Mouse (Mus musculus) liver, embryonic 16.5 days (tissue): ENCODE data around the gene Slc35a2. TPM values are rescaled to one million over a fixed set of nuclear protein-coding genes. Genes with fewer than 3 reads are reported as not detected.

Experiments used
- ATAC-seq: fragments of 200-750 bp; cut with Nextera tagmentation; 2 replicates; pipeline ENCODE4 v1.8.0; 2017; ENCODE audit warnings: low read depth, mild to moderate bottlenecking, moderate number of reproducible peaks, moderate library complexity
- H3K27ac ChIP-seq: fragments of 300-500 bp; sonication (generic); 2 replicates; pipeline ENCODE4 v1.5.1; 2014; ENCODE audit warnings: mild to moderate bottlenecking, low read length
- H3K27me3 ChIP-seq: fragments of 300-500 bp; sonication (generic); 2 replicates; pipeline ENCODE4 v1.6.1; 2014; ENCODE audit warnings: low read depth, low read length, mixed read lengths; ENCODE audit not compliant: control insufficient read depth, insufficient read depth
- H3K36me3 ChIP-seq: fragments of 300-500 bp; sonication (generic); 2 replicates; pipeline ENCODE4 v1.6.1; 2014; ENCODE audit warnings: mild to moderate bottlenecking; ENCODE audit not compliant: control insufficient read depth, insufficient read depth
- H3K4me1 ChIP-seq: fragments of 300-500 bp; sonication (generic); 2 replicates; pipeline ENCODE4 v1.6.1; 2014; ENCODE audit warnings: low read depth, low read length, mixed read lengths; ENCODE audit not compliant: control insufficient read depth
- H3K4me2 ChIP-seq: fragments of 300-500 bp; sonication (generic); 2 replicates; pipeline ENCODE4 v1.6.1; 2014; ENCODE audit warnings: low read depth, low read length, mixed read lengths
- H3K4me3 ChIP-seq: fragments of 300-500 bp; sonication (generic); 2 replicates; pipeline ENCODE4 v1.5.1; 2014; ENCODE audit warnings: low read depth, mild to moderate bottlenecking, low read length
- H3K9ac ChIP-seq: fragments of 300-500 bp; sonication (generic); 2 replicates; pipeline ENCODE4 v1.6.1; 2014; ENCODE audit warnings: low read depth, low read length
- H3K9me3 ChIP-seq: fragments of 300-500 bp; sonication (generic); replicated peaks from 2 replicates; pipeline ENCODE4 v1.6.1; 2016; ENCODE audit warnings: low read length; ENCODE audit not compliant: control insufficient read depth
- WGBS: fragments of 180-500 bp; shearing (Covaris S2); extraction: QIAGEN DNeasy Blood & Tissue Kit; methylation state at CpG from one replicate; pipeline ENCODE4 v1.1.7; 2014; ENCODE audit not compliant: insufficient replicate concordance; 5-methylcytosine and 5-hydroxymethylcytosine counted together
- polyA plus RNA-seq: library from polyadenylated mRNA; unstranded; fragments of >200 nt; fragmentation: Nextera tagmentation; extraction: Ambion mirVana; gene quantifications from 2 replicates; pipeline ENCODE4 v1.2.1, GENCODE M21; 2015

Gene Slc35a2
- 13.5 and 14.2 TPM in 2 replicates for polyA plus RNA-seq

- H3K4me2 ChIP-seq = peak within 1 kb of the TSS; percentile 52
- H3K9ac ChIP-seq = peak within 1 kb of the TSS; percentile 61
- ATAC-seq = peak; percentile 93
- no peaks in the 10 kb centered on the region for H3K36me3 ChIP-seq
- H3K9me3 ChIP-seq = no peaks in the 10 kb centered on the region
- H3K27me3 ChIP-seq = no peaks in the 10 kb centered on the region
- H3K27ac ChIP-seq = peak within 1 kb of the TSS; percentile 71
- H3K4me1 ChIP-seq = peaks cover 6% of the 10 kb centered on the region
- 12% methylated on average over 49 of the region's 49 CpGs for WGBS
- peak within 1 kb of the TSS; percentile 75 for H3K4me3 ChIP-seq
These were observed at the start of gene Slc35a2 for GRCm38 (mm10) chrX:7883841-7884567. Gene Slc35a2, plus strand, starts transcription at chrX:7884028.

GRCm38 (mm10) chrX:7837146-7837545 lies 46.7 kb upstream of the Slc35a2 start:
- H3K9ac ChIP-seq = peak overlapping the region; percentile 52
- no peaks in the 10 kb centered on the region for H3K36me3 ChIP-seq
- ATAC-seq = peak; percentile 54
- H3K27me3 ChIP-seq = no peaks in the 10 kb centered on the region
- WGBS = 17% methylated on average over 1 of the region's 1 CpGs
- H3K4me2 ChIP-seq = peak overlapping the region; percentile 55
- peaks cover 50% of the 10 kb centered on the region for H3K4me1 ChIP-seq
- peak overlapping the region; percentile 97 for H3K27ac ChIP-seq
- peak overlapping the region; percentile 13 for H3K4me3 ChIP-seq
- no peaks in the 10 kb centered on the region for H3K9me3 ChIP-seq

- WGBS = 22% methylated on average over 7 of the region's 7 CpGs
- Histone ChIP-seq H3K9ac (peak overlapping the region; percentile 36), H3K4me3 (peak overlapping the region; percentile 39), H3K9me3 (no peaks in the 10 kb centered on the region), H3K4me1 (peaks cover 47% of the 10 kb centered on the region), H3K4me2 (peak overlapping the region; percentile 60), H3K27me3 (no peaks in the 10 kb centered on the region), H3K27ac (peak overlapping the region; percentile 98), H3K36me3 (no peaks in the 10 kb centered on the region)
- no peak for ATAC-seq
These were observed 43.0 kb upstream of the Slc35a2 start for GRCm38 (mm10) chrX:7840842-7841162.

GRCm38 (mm10) chrX:7841163-7842162 lies 42.4 kb upstream of the Slc35a2 start, which contains the start of gene Otud5:
Gene Otud5, plus strand, starts transcription at chrX:7841364.
- Histone ChIP-seq H3K27ac (peak within 1 kb of the TSS; percentile 98), H3K27me3 (no peaks in the 10 kb centered on the region), H3K4me1 (peaks cover 42% of the 10 kb centered on the region), H3K36me3 (no peaks in the 10 kb centered on the region), H3K9ac (peak within 1 kb of the TSS; percentile 90), H3K4me2 (peak within 1 kb of the TSS; percentile 61), H3K9me3 (no peaks in the 10 kb centered on the region), H3K4me3 (peak within 1 kb of the TSS; percentile 84)
- peak; percentile 91 for ATAC-seq
- WGBS = 14% methylated on average over 74 of the region's 74 CpGs

- Histone ChIP-seq H3K9me3 (no peaks in the 10 kb centered on the region), H3K27ac (peak overlapping the region; percentile 98)
These were observed 41.5 kb upstream of the Slc35a2 start for GRCm38 (mm10) chrX:7842318-7842717.

GRCm38 (mm10) chrX:7847845-7848244 lies 36.0 kb upstream of the Slc35a2 start:
- WGBS = 66% methylated on average over 2 of the region's 2 CpGs
- Histone ChIP-seq H3K4me1 (peaks cover 6% of the 10 kb centered on the region), H3K4me3 (no peak overlapping the region), H3K36me3 (peaks cover 7% of the 10 kb centered on the region), H3K9ac (no peak overlapping the region), H3K27ac (no peak overlapping the region), H3K9me3 (no peaks in the 10 kb centered on the region), H3K4me2 (no peak overlapping the region), H3K27me3 (no peaks in the 10 kb centered on the region)
- ATAC-seq = no peak

More at GRCm38 (mm10) chrX:7842318-7842717, 41.5 kb upstream of the Slc35a2 start:
- Histone ChIP-seq H3K36me3 (no peaks in the 10 kb centered on the region), H3K4me1 (peaks cover 34% of the 10 kb centered on the region), H3K4me3 (peak overlapping the region; percentile 84), H3K27me3 (no peaks in the 10 kb centered on the region), H3K9ac (peak overlapping the region; percentile 90), H3K4me2 (peak overlapping the region; percentile 37)
- 10% methylated on average over 40 of the region's 42 CpGs for WGBS
- ATAC-seq = peak; percentile 3

GRCm38 (mm10) chrX:7854578-7854977 lies 29.2 kb upstream of the Slc35a2 start:
- no peaks in the 10 kb centered on the region for H3K9me3 ChIP-seq
- peaks cover 4% of the 10 kb centered on the region for H3K4me1 ChIP-seq
- peaks cover 5% of the 10 kb centered on the region for H3K36me3 ChIP-seq
- no peak overlapping the region for H3K9ac ChIP-seq
- H3K27me3 ChIP-seq = no peaks in the 10 kb centered on the region
- ATAC-seq = no peak
- no peak overlapping the region for H3K4me2 ChIP-seq
- H3K4me3 ChIP-seq = no peak overlapping the region
- H3K27ac ChIP-seq = no peak overlapping the region
- 25% methylated on average over 2 of the region's 2 CpGs for WGBS

GRCm38 (mm10) chrX:7859191-7859753 lies 24.6 kb upstream of the Slc35a2 start:
- Histone ChIP-seq H3K9ac (no peak overlapping the region), H3K9me3 (no peaks in the 10 kb centered on the region), H3K27ac (peak overlapping the region; percentile 35; the same call in 1 of the 2 replicates), H3K36me3 (no peaks in the 10 kb centered on the region), H3K4me1 (peaks cover 18% of the 10 kb centered on the region), H3K4me2 (no peak overlapping the region), H3K4me3 (no peak overlapping the region), H3K27me3 (no peaks in the 10 kb centered on the region)
- peak; percentile 71 for ATAC-seq
- WGBS = 47% methylated on average over 3 of the region's 3 CpGs
